Comparison of ENCODE assay signal across 13 mouse cellular contexts in genomic region chr1:157001008-157001660, GRCm38 (mm10).
DNase-seq lines count a peak whose midpoint lies in the region; ATAC-seq lines count a peak whose summit lies in the region.
"Had no signal": no experiment of that assay in that cellular context is flagged by ENCODE, and none has a peak within 500 bp of the region (broad histone marks: within the 10 kb centered on the region; RNA-seq: fewer than 3 reads in every experiment).

No protein-coding gene starts in this region.

- no peak overlapping the region for H3K9ac ChIP-seq in embryonic facial prominence, embryonic 11.5 days (replicated peaks; ENCODE audit: low read length)
- no peak overlapping the region for H3K9ac ChIP-seq in neural tube, embryonic 13.5 days
- no peak overlapping the region for H3K9ac ChIP-seq in intestine, embryonic 14.5 days (ENCODE audit: low read length)
- H3K9ac ChIP-seq: limb, embryonic 15.5 days had no signal

- no peak for ATAC-seq in embryonic facial prominence, embryonic 11.5 days (replicated peaks; ENCODE audit: insufficient number of reproducible peaks, low FRiP score, low TSS enrichment, low read depth)
- no peak for ATAC-seq in neural tube, embryonic 13.5 days (ENCODE audit: low read depth)
- 0 out of 2 replicates have a peak, but pooled peaks have one; percentile 23 for ATAC-seq in intestine, embryonic 14.5 days (replicated peaks; ENCODE audit: low FRiP score, low TSS enrichment, low read depth)
- ATAC-seq: CD4-positive, CD25-positive, alpha-beta regulatory T cell, adult 4 months; hindbrain, embryonic 16.5 days had no signal

- no peaks in the 10 kb centered on the region for H3K9me3 ChIP-seq in embryonic facial prominence, embryonic 11.5 days (replicated peaks; ENCODE audit: control insufficient read depth, low read length)
- H3K9me3 ChIP-seq in embryonic facial prominence, embryonic 10.5 days = no peaks in the 10 kb centered on the region
- H3K9me3 ChIP-seq in neural tube, embryonic 13.5 days = no peaks in the 10 kb centered on the region
- no peaks in the 10 kb centered on the region for H3K9me3 ChIP-seq in intestine, embryonic 14.5 days (ENCODE audit: control insufficient read depth, low read length)
- no peaks in the 10 kb centered on the region for H3K9me3 ChIP-seq in limb, embryonic 10.5 days (replicated peaks)
- H3K9me3 ChIP-seq: limb, embryonic 15.5 days had no signal

- DNase-seq in embryonic facial prominence, embryonic 11.5 days (ENCODE audit: low spot score) = peak; percentile 9
- DNase-seq in embryonic facial prominence, embryonic 10.5 days (ENCODE audit: low spot score) = no peak
- DNase-seq in neural tube, embryonic 10.5 days (ENCODE audit: extremely low spot score, low spot score) = no peak
- DNase-seq in intestine, embryonic 14.5 days (ENCODE audit: low spot score) = no peak
- no peak for DNase-seq in gastrocnemius, postnatal 4 days (ENCODE audit: low spot score in 2 of 2)
- no peak for DNase-seq in limb, embryonic 10.5 days (ENCODE audit: low spot score)
- DNase-seq in natural killer cell, adult 2 months (ENCODE audit: low spot score in 2 of 2) = no peak
- DNase-seq: gastrocnemius, postnatal 25 days; kidney, postnatal 14 days had no signal

- H3K4me1 ChIP-seq in embryonic facial prominence, embryonic 11.5 days (ENCODE audit: control insufficient read depth, insufficient read depth, low read length) = no peaks in the 10 kb centered on the region
- H3K4me1 ChIP-seq in embryonic facial prominence, embryonic 10.5 days = peaks cover 29% of the 10 kb centered on the region
- peaks cover 56% of the 10 kb centered on the region for H3K4me1 ChIP-seq in neural tube, embryonic 13.5 days (replicated peaks)
- H3K4me1 ChIP-seq in intestine, embryonic 14.5 days (replicated peaks; ENCODE audit: control insufficient read depth, insufficient read depth, low read length) = no peaks in the 10 kb centered on the region
- H3K4me1 ChIP-seq in limb, embryonic 10.5 days = peaks cover 37% of the 10 kb centered on the region

- H3K27me3 ChIP-seq in embryonic facial prominence, embryonic 11.5 days (ENCODE audit: control insufficient read depth, insufficient read depth, low read length) = no peaks in the 10 kb centered on the region
- H3K27me3 ChIP-seq in embryonic facial prominence, embryonic 10.5 days (replicated peaks; ENCODE audit: low read depth, poor library complexity, severe bottlenecking) = no peaks in the 10 kb centered on the region
- no peaks in the 10 kb centered on the region for H3K27me3 ChIP-seq in neural tube, embryonic 13.5 days
- H3K27me3 ChIP-seq in intestine, embryonic 14.5 days (replicated peaks; ENCODE audit: control insufficient read depth, insufficient read depth, low read length) = no peaks in the 10 kb centered on the region
- H3K27me3 ChIP-seq in limb, embryonic 10.5 days (ENCODE audit: low read depth, poor library complexity, severe bottlenecking) = no peaks in the 10 kb centered on the region
- H3K27me3 ChIP-seq: limb, embryonic 15.5 days had no signal

- no peak overlapping the region for H3K27ac ChIP-seq in embryonic facial prominence, embryonic 11.5 days (replicated peaks; ENCODE audit: low read depth, low read length)
- no peak overlapping the region for H3K27ac ChIP-seq in embryonic facial prominence, embryonic 10.5 days (replicated peaks)
- H3K27ac ChIP-seq in neural tube, embryonic 13.5 days (replicated peaks) = peak overlapping the region; percentile 49
- no peak overlapping the region for H3K27ac ChIP-seq in intestine, embryonic 14.5 days (ENCODE audit: low read depth)
- no peak overlapping the region for H3K27ac ChIP-seq in limb, embryonic 10.5 days
- H3K27ac ChIP-seq: limb, embryonic 15.5 days had no signal

- no peak overlapping the region for H3K4me3 ChIP-seq in embryonic facial prominence, embryonic 11.5 days (ENCODE audit: low read depth, low read length)
- H3K4me3 ChIP-seq in embryonic facial prominence, embryonic 10.5 days = no peak overlapping the region
- H3K4me3 ChIP-seq in neural tube, embryonic 13.5 days = no peak overlapping the region
- no peak overlapping the region for H3K4me3 ChIP-seq in intestine, embryonic 14.5 days (ENCODE audit: low read depth, low read length)
- no peak overlapping the region for H3K4me3 ChIP-seq in limb, embryonic 10.5 days
- H3K4me3 ChIP-seq: limb, embryonic 15.5 days had no signal

- H3K36me3 ChIP-seq in embryonic facial prominence, embryonic 11.5 days (replicated peaks; ENCODE audit: control insufficient read depth, insufficient read depth, low read depth, low read length) = no peaks in the 10 kb centered on the region
- no peaks in the 10 kb centered on the region for H3K36me3 ChIP-seq in embryonic facial prominence, embryonic 10.5 days (replicated peaks)
- H3K36me3 ChIP-seq in neural tube, embryonic 13.5 days = no peaks in the 10 kb centered on the region
- H3K36me3 ChIP-seq in intestine, embryonic 14.5 days (ENCODE audit: control insufficient read depth, insufficient read depth, low read length) = no peaks in the 10 kb centered on the region
- no peaks in the 10 kb centered on the region for H3K36me3 ChIP-seq in limb, embryonic 10.5 days
- H3K36me3 ChIP-seq: limb, embryonic 15.5 days had no signal

- H3K4me2 ChIP-seq in embryonic facial prominence, embryonic 11.5 days (ENCODE audit: low read depth, low read length) = no peak overlapping the region
- H3K4me2 ChIP-seq in neural tube, embryonic 13.5 days = no peak overlapping the region
- no peak overlapping the region for H3K4me2 ChIP-seq in intestine, embryonic 14.5 days (ENCODE audit: low read length)
- H3K4me2 ChIP-seq: limb, embryonic 15.5 days had no signal

- 82% methylated on average over 6 of the region's 6 CpGs for WGBS in embryonic facial prominence, embryonic 11.5 days
- 86% methylated on average over 6 of the region's 6 CpGs for WGBS in embryonic facial prominence, embryonic 10.5 days
- 58% methylated on average over 6 of the region's 6 CpGs for WGBS in neural tube, embryonic 13.5 days
- 44% methylated on average over 6 of the region's 6 CpGs for WGBS in intestine, embryonic 14.5 days
- WGBS in limb, embryonic 10.5 days = 57% methylated on average over 6 of the region's 6 CpGs
